Mouse (Mus musculus) gastrocnemius, adult 2 months (tissue): ENCODE data around the gene Hist1h4i. TPM values are rescaled to one million over a fixed set of nuclear protein-coding genes. Genes with fewer than 3 reads are reported as not detected.
A peak's percentile ranks its signal among the peaks of the same experiment; 100 is the strongest.
"Not testable (repeated sequence)": the region's sequence is repeated elsewhere in the genome, so short reads cannot be mapped to it uniquely, and the experiment has no call there.

Experiments used
- DNase-seq: peaks from one replicate; pipeline ENCODE4 v3.0.0; 2022
- H3K27ac ChIP-seq: fragments of 200-600 bp; 2 replicates; pipeline ENCODE4 v1.8.1; 2022; ENCODE audit warnings: mild to moderate bottlenecking
- H3K4me3 ChIP-seq: fragments of 200-600 bp; 2 replicates; pipeline ENCODE4 v1.8.1; 2022; ENCODE audit warnings: mild to moderate bottlenecking, moderate library complexity
- CTCF ChIP-seq: fragments of 200-600 bp; IDR thresholded peaks from 2 replicates; pipeline ENCODE4 v1.8.1; 2022; ENCODE audit warnings: antibody characterized with exemption, mild to moderate bottlenecking, moderate library complexity
- intact Hi-C: fragments of 180-260 bp; cut with DNase I; formaldehyde crosslinking; loops from one replicate; pipeline ENCODE4 v1.15.1; 2025
- long read RNA-seq, 2 experiments: library from polyadenylated mRNA; stranded (forward); transcript quantifications; one replicate each; pipeline ENCODE4 v2.0.0; 2021
- total RNA-seq, 2 experiments: library from RNA; stranded (reverse); gene quantifications; 2 replicates each; pipeline ENCODE4 v1.2.3; 2021

The Hist1h4i gene
- total RNA-seq, result 10 to 100 TPM; 24.1 to 25.0 TPM
- long read RNA-seq, experiment 1, transcript Hist1h4i-201 (1 exons, 727 nt), result major isoform, 7 of 7 reads
- long read RNA-seq, experiment 1, partial matches to known transcripts, result 0 of 7 reads
- long read RNA-seq, experiment 1, other reads (novel, unspliced or antisense), result 0 of 7 reads
- long read RNA-seq, experiment 2, transcript Hist1h4i-201 (1 exons, 727 nt), result major isoform, 7 of 7 reads
- long read RNA-seq, experiment 2, partial matches to known transcripts, result 0 of 7 reads
- long read RNA-seq, experiment 2, other reads (novel, unspliced or antisense), result 0 of 7 reads

- peak within 1 kb of the TSS; percentile 75 for H3K27ac ChIP-seq
- peak within 1 kb of the TSS; percentile 70 for H3K4me3 ChIP-seq
- DNase-seq, result peak; percentile 93
- intact Hi-C loops, result loop anchor here (5.0 kb wide), 4 partner anchors 264 to 1706 kb away; partner anchors contain the start of genes Hist1h1e, Hist1h2bb, Hist1h2be and Hist1h3c
These were observed at the start of gene Hist1h4i for GRCm38 (mm10) chr13:22041142-22041536. Hist1h4i (minus strand) TSS chr13:22041362.

DNA sequence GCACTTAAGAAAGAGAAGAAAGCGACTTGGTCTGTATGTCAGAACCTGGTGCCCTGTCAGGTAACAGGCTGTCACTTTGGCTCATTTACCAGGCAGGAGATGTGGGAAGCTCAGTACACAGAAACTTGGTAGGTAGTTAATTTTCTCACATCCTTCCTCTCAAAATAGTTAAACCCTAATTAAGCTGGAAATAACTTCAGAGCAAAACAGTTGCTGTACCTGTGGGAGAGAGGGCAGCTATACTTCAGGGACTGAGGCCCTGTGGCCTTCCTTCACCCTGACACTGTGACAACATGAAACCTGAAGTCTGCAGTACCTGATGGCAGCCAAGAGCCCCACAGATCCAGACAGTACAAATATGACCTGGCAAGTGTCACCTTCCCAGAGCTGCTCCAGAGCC is 43.0 kb upstream of the Hist1h4i start, which contains the start of gene Vmn1r188:
Gene Vmn1r188 (plus strand): TSS at position 301 of the 400 bp plus-strand sequence.
- intact Hi-C loops, H3K27ac ChIP-seq, DNase-seq, H3K4me3 ChIP-seq: not testable (repeated sequence)

GRCm38 (mm10) chr13:22063468-22063867 is 22.3 kb upstream of the Hist1h4i start:
- H3K27ac ChIP-seq, result no peak overlapping the region
- intact Hi-C loops, result no loop called here
- H3K4me3 ChIP-seq, result no peak overlapping the region
- TF ChIP-seq CTCF, result no peak
- no peak for DNase-seq

- H3K27ac ChIP-seq, result no peak overlapping the region
- no peak overlapping the region for H3K4me3 ChIP-seq
- DNase-seq, result no peak
- TF ChIP-seq CTCF, result no peak
- intact Hi-C loops, result no loop called here
These were observed 20.3 kb upstream of the Hist1h4i start for GRCm38 (mm10) chr13:22061422-22061821.

DNA sequence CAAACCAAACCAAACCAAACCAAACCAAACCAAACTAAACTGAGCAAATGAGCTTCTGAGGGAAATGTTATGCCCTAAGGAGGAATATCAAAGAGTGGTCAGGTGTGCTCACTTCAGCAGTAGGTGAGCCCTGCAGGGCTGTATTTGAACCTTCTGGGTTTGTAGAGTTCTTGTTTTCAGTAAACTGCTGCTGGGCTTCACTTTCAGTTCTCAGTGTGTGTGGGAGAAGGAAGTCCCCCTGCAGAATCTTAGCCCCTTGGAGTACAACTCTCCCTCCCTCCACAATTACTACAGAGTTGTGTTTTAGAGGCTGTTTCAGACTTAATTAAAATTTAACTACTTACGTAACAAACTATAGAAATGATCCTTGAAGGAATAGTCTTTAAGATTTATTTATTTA is 12.6 kb upstream of the Hist1h4i start:
- TF ChIP-seq CTCF, result no peak
- intact Hi-C loops, result no loop called here
- DNase-seq, result no peak
- no peak overlapping the region for H3K4me3 ChIP-seq
- H3K27ac ChIP-seq, result no peak overlapping the region

- DNase-seq, result no peak
- TF ChIP-seq CTCF, result no peak
- intact Hi-C loops, result no loop called here
- peak overlapping the region; percentile 67 for H3K27ac ChIP-seq
- H3K4me3 ChIP-seq, result peak overlapping the region; percentile 71
These were observed 10.3 kb upstream of the Hist1h4i start for GRCm38 (mm10) chr13:22051523-22051859.

DNA sequence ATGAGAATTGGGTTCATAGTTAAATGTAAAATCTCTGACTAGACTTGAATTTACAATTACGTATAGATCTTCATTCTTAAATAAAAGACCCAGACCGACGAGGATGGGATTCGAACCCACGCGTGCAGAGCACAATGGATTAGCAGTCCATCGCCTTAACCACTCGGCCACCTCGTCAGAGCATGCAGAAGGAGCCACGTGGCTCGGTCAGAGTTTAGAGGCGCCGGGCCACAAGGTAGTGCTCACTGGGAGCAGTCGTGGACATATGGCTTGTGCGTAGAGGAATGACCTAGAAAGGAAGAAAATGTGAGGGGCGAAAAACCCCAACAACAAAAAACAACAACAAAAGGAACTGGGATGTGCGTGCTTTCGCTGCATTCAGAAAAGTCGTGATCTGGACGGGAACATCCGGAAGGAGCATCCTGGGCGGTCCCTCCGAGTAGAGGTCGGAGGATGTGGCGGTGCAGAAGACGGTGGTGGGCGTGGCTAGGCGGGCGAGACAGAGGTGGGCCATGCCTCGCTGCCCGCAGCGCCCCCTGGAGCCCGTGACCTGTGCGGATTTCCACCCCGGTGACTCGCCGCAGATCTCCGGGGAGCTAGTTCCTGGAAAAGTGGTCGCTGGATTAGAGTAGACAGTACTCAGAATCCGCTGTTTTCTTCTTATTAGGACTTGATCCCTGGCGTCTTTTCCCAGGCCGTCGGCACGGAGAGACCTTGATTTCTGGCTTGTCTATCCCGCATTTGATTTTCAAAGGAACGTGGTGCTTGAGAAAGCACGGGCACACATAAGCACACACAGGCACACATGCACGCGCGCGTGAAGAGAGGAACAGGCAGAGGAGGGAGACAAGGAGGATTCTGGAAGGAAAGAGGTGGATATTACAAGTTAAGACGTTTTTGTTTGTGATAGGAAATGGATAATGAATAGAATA is 9.7 kb upstream of the Hist1h4i start:
- Histone ChIP-seq H3K4me3 (peak overlapping the region; percentile 71), H3K27ac (peak overlapping the region; percentile 67)
- peak; percentile 71 for TF ChIP-seq CTCF
- DNase-seq, result peak; percentile 90
- intact Hi-C loops, result no loop called here

GRCm38 (mm10) chr13:22049737-22050440 is 8.7 kb upstream of the Hist1h4i start:
- Histone ChIP-seq H3K4me3 (peak overlapping the region; percentile 71), H3K27ac (no peak overlapping the region)
- no peak for TF ChIP-seq CTCF
- intact Hi-C loops, result loop anchor here (5.0 kb wide), 1 partner anchor 1632 kb away; the partner anchor contains the start of genes Hist1h2ac and Hist1h2bc
- no peak for DNase-seq

GRCm38 (mm10) chr13:22049041-22049440 is 7.9 kb upstream of the Hist1h4i start:
- DNase-seq, result no peak
- Histone ChIP-seq H3K4me3 (no peak overlapping the region), H3K27ac (no peak overlapping the region)
- TF ChIP-seq CTCF, result no peak
- intact Hi-C loops, result loop anchor here (5.0 kb wide), 1 partner anchor 1633 kb away; the partner anchor contains the start of genes Hist1h2ac and Hist1h2bc

- no peak for TF ChIP-seq CTCF
- Histone ChIP-seq H3K4me3 (no peak overlapping the region), H3K27ac (no peak overlapping the region)
- DNase-seq, result no peak
- intact Hi-C loops, result loop anchor here (5.0 kb wide), 1 partner anchor 1637 kb away; the partner anchor contains the start of genes Hist1h2ac and Hist1h2bc
These were observed 4.1 kb upstream of the Hist1h4i start for GRCm38 (mm10) chr13:22045311-22045710.

GRCm38 (mm10) chr13:22044432-22045155 is 3.4 kb upstream of the Hist1h4i start:
- DNase-seq, result no peak
- TF ChIP-seq CTCF, result no peak
- intact Hi-C loops, result loop anchor here (5.0 kb wide), 5 partner anchors 267 to 1703 kb away; partner anchors contain the start of genes Hist1h1e, Hist1h2ac, Hist1h2bb and Hist1h2bc
- Histone ChIP-seq H3K4me3 (no peak overlapping the region), H3K27ac (no peak overlapping the region)
